Mouse (Mus musculus) erythroid progenitor cell, adult 5-6 weeks (primary cell): ENCODE results near the gene Sar1b. TPM values are rescaled to one million over a fixed set of nuclear protein-coding genes. Genes with fewer than 3 reads are reported as not detected.
A peak's percentile ranks its signal among the peaks of the same experiment; 100 is the strongest.
"Not testable (repeated sequence)": the region's sequence is repeated elsewhere in the genome, so short reads cannot be mapped to it uniquely, and the experiment has no call there.

Source experiments
- ATAC-seq: replicated peaks from 2 replicates; pipeline ENCODE4 v1.8.0; 2016; ENCODE audit warnings: moderate number of reproducible peaks, mild to moderate bottlenecking, moderate TSS enrichment, inconsistent platforms; ENCODE audit not compliant: poor library complexity, low FRiP score, severe bottlenecking
- total RNA-seq, 2 experiments: library from RNA; stranded (forward) in 1 of 2; stranded (reverse) in 1 of 2; fragments of 150-400 nt in 1 of 2; fragments of 186-747, 209-891 nt in 1 of 2; gene quantifications; 2 replicates each; pipeline versions ENCODE4 v1.2.3 to v1.2.4; 2015 to 2017; ENCODE audit warnings: low replicate concordance in 2 of 2

The Sar1b gene
- total RNA-seq, 2 experiments from 2014 or later = 12.7 to 32.7 TPM

- ATAC-seq = no peak
These were observed 4.8 kb downstream of the Sar1b start for GRCm38 (mm10) chr11:51768296-51768695.

DNA sequence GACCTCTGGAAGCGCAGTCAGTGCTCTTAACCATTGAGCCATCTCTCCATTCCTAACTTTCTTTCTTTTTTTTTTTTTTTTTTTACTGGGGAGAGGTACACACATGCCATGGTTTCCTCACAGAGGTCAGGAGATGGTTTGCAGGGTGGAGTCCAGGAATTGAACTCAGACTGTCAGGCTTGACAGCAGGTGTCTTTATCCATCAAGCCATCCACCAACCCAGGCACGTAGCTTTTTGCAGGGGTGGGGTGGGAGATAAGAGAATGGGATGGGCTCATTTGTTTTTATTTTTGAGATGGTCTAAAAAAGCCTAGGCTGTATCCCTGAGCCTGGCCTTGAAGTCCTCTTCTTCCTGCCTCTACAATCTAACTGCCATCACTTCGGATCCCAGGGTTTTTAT lies 12.0 kb downstream of the Sar1b start:
- no peak for ATAC-seq

GRCm38 (mm10) chr11:51777478-51777877 lies 14.0 kb downstream of the Sar1b start:
- no peak for ATAC-seq

- no peak for ATAC-seq
These were observed 17.3 kb downstream of the Sar1b start for GRCm38 (mm10) chr11:51780773-51781267.

- no peak for ATAC-seq
These were observed 19.2 kb downstream of the Sar1b start for GRCm38 (mm10) chr11:51782721-51783120.

DNA sequence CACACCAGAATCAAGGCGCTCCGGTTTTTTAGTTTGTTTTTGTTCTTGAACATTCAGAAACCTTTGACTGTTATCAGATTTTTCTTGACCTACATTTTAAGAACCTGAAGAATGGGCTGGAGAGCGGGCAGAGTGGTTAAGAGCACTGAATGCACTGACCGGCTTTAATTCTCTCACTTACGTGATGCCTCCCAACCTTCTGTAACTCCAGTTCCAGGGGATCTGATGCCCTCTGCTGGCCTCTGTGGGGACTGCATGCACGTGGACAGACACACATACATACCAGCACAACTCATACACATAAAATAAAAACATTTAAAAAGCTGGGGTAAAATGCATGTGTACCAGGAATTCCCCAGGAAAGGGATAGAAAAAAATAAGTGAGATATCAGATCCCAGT lies 22.4 kb downstream of the Sar1b start:
- ATAC-seq = 0 out of 2 replicates have a peak, but pooled peaks have one; percentile 56

DNA sequence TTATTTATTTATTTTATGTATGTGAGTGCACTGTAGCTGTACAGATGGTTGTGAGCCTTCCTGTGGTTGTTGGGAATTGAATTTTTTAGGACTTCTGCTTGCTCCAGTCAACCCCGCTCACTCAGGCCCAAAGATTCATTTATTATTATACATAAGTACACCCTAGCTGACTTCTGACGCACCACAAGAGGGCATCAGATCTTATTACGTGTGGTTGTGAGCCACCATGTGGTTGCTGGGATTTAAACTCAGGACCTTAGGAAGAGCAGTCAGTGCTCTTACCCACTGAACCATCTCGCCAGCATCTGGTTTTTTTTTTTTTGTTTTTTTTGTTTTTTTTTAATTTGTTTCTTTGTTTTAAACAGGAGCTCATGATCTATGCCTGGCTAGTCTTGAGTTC lies 26.2 kb downstream of the Sar1b start:
- ATAC-seq = not testable (repeated sequence)

- ATAC-seq = no peak
These were observed 27.2 kb downstream of the Sar1b start for GRCm38 (mm10) chr11:51790662-51791061.

DNA sequence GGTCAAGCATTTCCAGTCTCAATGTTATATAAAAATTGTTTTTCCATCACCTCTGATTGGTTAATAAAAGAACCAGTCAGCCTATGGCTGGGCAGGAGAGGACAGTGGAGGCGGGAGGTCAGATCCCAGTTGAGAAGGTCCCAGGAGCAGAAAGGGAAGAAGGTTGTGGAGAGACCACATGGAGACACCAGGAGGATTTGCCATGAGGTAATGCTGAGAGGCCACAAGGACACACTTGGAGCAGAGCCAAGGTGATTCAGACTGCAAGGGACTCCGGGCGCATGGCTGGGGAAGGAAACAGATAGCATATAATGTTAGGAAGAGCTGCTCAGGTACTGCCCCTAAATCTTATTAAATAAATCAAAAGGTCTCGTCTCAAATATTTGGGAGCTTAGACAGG lies 32.8 kb downstream of the Sar1b start:
- no peak for ATAC-seq

DNA sequence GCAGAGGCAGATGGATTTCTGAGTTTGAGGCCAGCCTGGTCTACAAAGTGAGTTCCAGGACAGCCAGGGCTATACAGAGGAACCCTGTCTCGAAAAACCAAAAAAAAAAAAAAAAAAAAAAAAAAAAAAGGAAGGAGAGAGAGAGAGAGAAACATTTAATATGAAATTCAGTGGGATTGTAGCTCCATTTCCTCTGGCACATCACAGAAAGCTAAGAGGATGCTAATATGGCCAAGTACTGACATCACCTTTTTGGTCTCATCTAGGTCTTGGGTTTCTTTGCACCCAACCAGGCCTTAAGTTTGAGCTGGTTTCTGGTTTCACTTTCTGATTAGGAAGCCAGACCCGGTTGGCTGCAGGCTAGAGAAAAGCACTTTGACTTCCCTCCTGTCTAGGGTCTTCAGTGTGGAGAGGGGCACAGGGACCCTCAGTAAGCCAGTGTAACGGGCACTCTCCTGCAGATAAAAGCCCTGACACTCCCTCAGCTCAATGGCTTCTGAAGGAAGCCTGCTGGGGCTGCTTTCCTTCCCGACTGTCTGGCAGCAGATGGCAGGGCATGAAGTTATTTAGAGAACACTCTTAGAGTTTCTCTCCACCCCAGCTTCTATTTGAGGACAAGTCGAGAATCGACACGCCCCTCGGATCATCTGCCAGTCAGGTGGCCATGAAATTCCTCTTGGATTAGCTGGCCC lies 37.3 kb downstream of the Sar1b start:
- 0 out of 2 replicates have a peak, but pooled peaks have one; percentile 20 for ATAC-seq

- peak; percentile 92 for ATAC-seq
These were observed 41.9 kb downstream of the Sar1b start for GRCm38 (mm10) chr11:51805221-51805981.

DNA sequence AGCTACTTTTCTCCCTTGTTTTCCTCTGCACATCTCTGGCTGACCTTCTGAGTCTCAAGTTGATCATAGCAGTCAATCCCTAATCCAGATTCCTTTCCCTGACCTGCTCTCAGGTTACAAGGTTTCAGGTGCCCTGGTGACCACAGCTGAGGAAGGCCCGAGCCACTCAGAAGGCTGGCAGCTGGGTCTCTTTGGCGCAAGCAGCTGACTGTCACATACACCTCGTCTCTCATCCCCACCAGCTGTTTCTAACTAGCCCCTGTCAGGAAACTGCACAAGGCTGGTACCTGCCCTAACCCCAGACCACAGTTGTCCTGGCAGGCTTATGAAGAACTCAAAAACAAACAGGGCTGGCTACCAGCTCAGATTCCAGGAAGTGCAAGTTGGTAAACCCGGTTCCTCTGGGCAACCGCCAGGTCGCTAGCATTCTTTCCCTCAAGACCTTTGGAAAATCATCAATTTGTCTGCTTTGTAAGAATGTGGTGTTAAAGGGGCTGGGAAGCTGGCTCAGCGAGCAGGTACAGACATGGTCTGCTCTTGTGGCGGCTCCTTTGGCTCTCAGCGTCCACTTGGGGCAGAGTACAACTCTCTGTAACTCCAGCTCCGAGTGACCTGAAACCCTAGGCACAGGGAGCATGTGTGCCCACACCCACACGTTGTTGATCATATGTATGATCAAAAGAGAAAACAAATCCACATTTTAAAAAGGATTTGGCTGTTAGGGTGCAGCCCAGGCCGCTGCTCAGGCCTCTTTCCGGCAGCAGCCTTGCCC lies 43.8 kb downstream of the Sar1b start:
- ATAC-seq = no peak

GRCm38 (mm10) chr11:51809632-51810224 lies 46.2 kb downstream of the Sar1b start:
- no peak for ATAC-seq

DNA sequence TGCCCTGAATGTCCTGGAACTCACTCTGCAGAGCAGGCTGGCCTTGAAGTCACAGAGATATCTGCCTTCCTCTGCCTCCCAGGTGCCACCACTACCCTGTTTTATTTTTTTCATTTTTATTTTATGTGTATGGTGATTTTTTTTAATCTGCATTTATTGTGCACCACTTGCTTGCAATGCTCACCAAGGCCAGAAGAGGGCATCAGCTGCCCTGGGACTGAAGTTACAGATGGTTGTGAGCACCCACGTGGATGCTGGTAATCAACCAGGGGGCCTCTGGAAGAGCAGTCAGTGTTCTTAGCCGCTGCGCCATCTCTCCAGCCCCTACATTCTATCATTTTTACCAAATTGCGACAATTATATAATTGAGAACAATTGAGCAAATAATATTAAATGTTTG lies 47.7 kb downstream of the Sar1b start:
- ATAC-seq = no peak

- ATAC-seq = no peak
These were observed 48.6 kb downstream of the Sar1b start for GRCm38 (mm10) chr11:51812022-51812546.

DNA sequence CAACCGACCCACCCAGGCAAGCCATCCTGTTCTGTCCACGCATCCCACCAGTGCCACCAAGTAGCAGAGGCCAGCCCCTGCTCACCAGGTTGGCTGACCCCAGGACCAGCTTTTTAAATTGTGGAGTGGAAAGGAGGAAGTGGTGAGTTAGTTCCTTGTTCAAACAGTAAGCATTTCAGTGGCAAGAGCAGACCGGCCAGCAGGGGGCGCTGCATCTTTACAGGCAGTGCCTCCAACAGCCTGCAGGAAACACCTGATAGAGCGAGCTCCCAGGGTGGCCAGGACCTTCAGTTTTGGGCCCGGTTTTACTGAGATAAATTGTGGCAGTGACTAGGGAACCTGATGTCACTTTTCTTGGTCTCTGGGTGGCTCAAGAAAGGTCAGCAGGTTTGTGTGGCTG lies 54.3 kb downstream of the Sar1b start:
- ATAC-seq = peak; percentile 49

DNA sequence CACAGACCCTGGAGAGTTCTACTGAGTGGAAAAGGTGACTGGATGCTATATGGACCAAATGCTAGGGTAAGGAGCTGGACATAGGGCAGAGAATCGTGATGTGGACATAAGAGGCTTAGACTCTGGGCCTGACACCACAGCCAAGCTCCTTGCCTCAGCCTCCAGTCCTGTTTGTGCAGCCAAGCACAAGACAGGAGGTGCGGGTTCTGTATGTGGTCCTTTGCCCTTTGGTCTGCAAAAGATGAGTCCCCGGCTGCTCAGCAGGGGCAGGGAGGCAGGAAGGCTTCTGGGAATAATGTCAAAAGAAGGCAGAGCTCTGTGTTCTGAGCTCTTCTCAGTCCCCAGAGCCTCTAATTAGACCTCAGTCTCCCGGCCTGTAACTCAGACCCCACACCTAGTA lies 55.4 kb downstream of the Sar1b start:
- ATAC-seq = no peak

GRCm38 (mm10) chr11:51819964-51820363 lies 56.5 kb downstream of the Sar1b start:
- peak; percentile 36 for ATAC-seq

GRCm38 (mm10) chr11:51820861-51821260 lies 57.4 kb downstream of the Sar1b start:
- ATAC-seq = peak; percentile 62

GRCm38 (mm10) chr11:51822736-51823135 lies 59.2 kb downstream of the Sar1b start:
- peak; percentile 62 for ATAC-seq
